Mouse (Mus musculus): ENCODE measurements at regions not wholly inside any gene's neighbourhood (a gene's known extent, or its start where the extent isn't known, plus 50 kb on each side); places are given as distances from the start of the nearest gene placed in this dataset.

DNA sequence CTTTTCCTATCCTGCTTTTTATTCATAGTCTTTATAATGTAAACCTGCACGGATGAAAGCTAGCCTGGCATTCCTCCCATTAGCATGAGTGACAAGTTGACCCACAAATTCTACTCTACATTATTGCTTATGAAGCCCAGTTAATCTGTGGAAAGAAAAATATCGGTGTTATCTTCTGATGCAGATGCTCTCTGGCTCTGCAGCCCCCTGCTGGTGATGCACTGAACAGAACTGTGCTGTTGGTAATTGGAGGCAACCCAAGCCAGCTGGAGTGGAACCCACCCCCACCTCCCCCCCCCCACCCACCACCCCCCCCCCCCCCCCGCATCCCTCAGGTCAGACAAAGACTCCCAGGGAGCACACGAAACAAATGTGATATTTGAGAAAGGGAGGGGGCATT is 143.5 kb downstream of the Ipo8 start:
- Histone ChIP-seq H3K27me3 (ENCODE audit: control insufficient read depth, insufficient read depth, insufficient read length) (no peaks in the 10 kb centered on the region), H3ac (ENCODE audit: control insufficient read depth, insufficient read length) (no peak overlapping the region), H3K4me3 (no peak overlapping the region), H3K36me3 (ENCODE audit: control insufficient read depth, insufficient read depth) (no peaks in the 10 kb centered on the region), H3K4me2 (ENCODE audit: low read depth) (no peak overlapping the region), H3K79me2 (ENCODE audit: control insufficient read depth, insufficient read depth) (no peaks in the 10 kb centered on the region)
- TF ChIP-seq CEBPB (IDR thresholded peaks at IDR 0.05; ENCODE audit: insufficient read depth, poor library complexity, severe bottlenecking) (no peak), MYOD1 (IDR thresholded peaks at IDR 0.05; ENCODE audit: control insufficient read depth in 1 of 3, insufficient read length in 2 of 3, low read depth in 2 of 3) (no peak), SRF (IDR thresholded peaks at IDR 0.05; ENCODE audit: control insufficient read depth, insufficient read length, low read depth) (no peak), USF1 (IDR thresholded peaks at IDR 0.05; ENCODE audit: low read depth) (no peak), MAX (IDR thresholded peaks at IDR 0.05; ENCODE audit: low read depth) (no peak), POLR2A (IDR thresholded peaks at IDR 0.05; ENCODE audit: insufficient read length, low read depth) (no peak), MYOG (IDR thresholded peaks at IDR 0.05; ENCODE audit: control insufficient read depth in 1 of 3, insufficient read depth in 1 of 3, insufficient read length in 2 of 3, low read depth in 2 of 3) (no peak), TCF3 (IDR thresholded peaks at IDR 0.05; ENCODE audit: insufficient read length, low read depth) (no peak), TCF12 (IDR thresholded peaks at IDR 0.05; ENCODE audit: insufficient read depth, poor library complexity, severe bottlenecking) (no peak), E2F4 (IDR thresholded peaks at IDR 0.05; ENCODE audit: insufficient read depth) (no peak), REST (IDR thresholded peaks at IDR 0.05; ENCODE audit: insufficient read depth, insufficient read length) (no peak), POLR2AphosphoS2 (IDR thresholded peaks at IDR 0.05; ENCODE audit: insufficient read length, low read depth) (no peak)

DNA sequence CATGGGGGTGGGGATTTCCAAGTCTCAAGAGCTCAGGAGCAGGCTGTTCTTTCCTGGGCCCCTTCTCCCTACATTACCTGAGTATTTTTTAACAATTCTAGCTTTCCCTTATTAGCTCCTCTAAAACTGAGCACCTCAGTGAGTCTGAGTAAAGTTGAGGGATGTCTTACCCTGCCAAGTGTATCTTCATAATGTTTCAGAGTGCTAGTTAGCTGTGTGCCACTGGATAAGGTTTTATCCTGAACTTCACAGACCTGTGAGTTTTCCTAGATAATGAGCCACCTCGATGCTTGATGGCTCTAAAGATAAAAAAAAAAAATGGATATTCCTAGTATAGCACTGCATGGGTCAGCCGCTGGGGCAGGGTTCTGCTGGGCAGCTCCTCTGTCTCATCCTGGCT is 171.1 kb downstream of the Ipo8 start:
- Histone ChIP-seq H3K4me2 (ENCODE audit: low read depth) (no peak overlapping the region), H3ac (ENCODE audit: control insufficient read depth, insufficient read length) (no peak overlapping the region), H3K4me3 (no peak overlapping the region), H3K36me3 (ENCODE audit: control insufficient read depth, insufficient read depth) (no peaks in the 10 kb centered on the region), H3K79me2 (ENCODE audit: control insufficient read depth, insufficient read depth) (no peaks in the 10 kb centered on the region), H3K27me3 (ENCODE audit: control insufficient read depth, insufficient read depth, insufficient read length) (no peaks in the 10 kb centered on the region)
- TF ChIP-seq CEBPB (IDR thresholded peaks at IDR 0.05; ENCODE audit: insufficient read depth, poor library complexity, severe bottlenecking): no peak
- TF ChIP-seq POLR2A (IDR thresholded peaks at IDR 0.05; ENCODE audit: insufficient read length, low read depth): no peak
- no peak for TF ChIP-seq MYOD1 (IDR thresholded peaks at IDR 0.05; ENCODE audit: control insufficient read depth in 1 of 3, insufficient read length in 2 of 3, low read depth in 2 of 3)
- TF ChIP-seq TCF12 (IDR thresholded peaks at IDR 0.05; ENCODE audit: insufficient read depth, poor library complexity, severe bottlenecking): no peak
- TF ChIP-seq MAX (IDR thresholded peaks at IDR 0.05; ENCODE audit: low read depth): no peak
- no peak for TF ChIP-seq USF1 (IDR thresholded peaks at IDR 0.05; ENCODE audit: low read depth)

DNA sequence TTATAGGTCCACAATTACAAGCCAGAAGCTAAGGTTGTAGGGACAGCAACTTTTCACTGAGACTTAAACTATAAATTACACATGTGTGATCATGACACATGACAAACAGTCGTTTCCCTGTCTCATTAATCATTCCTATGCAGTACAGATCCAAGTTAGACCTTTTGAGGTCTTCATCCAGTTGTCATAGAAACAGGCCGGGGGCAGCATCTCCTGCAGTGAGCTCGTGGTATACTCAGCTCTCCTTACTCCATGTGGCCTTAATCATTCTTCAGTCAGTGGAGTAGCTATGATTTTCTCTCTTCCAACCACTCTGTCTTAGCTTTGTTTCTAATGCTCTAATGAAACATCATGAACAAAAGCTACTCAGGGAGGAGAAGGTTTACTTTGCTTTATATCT is 178.1 kb downstream of the Ipo8 start:
- H3K4me3 ChIP-seq: no peak overlapping the region
- TF ChIP-seq TCF3 (IDR thresholded peaks at IDR 0.05; ENCODE audit: insufficient read length, low read depth): no peak
- no peak for TF ChIP-seq TCF12 (IDR thresholded peaks at IDR 0.05; ENCODE audit: insufficient read depth, poor library complexity, severe bottlenecking)
- TF ChIP-seq USF1 (IDR thresholded peaks at IDR 0.05; ENCODE audit: low read depth): no peak
- TF ChIP-seq SRF (IDR thresholded peaks at IDR 0.05; ENCODE audit: control insufficient read depth, insufficient read length, low read depth): no peak
- no peak for TF ChIP-seq MYOG (IDR thresholded peaks at IDR 0.05; ENCODE audit: control insufficient read depth in 1 of 3, insufficient read depth in 1 of 3, insufficient read length in 2 of 3, low read depth in 2 of 3)
- H3ac ChIP-seq (ENCODE audit: control insufficient read depth, insufficient read length): no peak overlapping the region
- no peak overlapping the region for H3K4me2 ChIP-seq (ENCODE audit: low read depth)
- no peaks in the 10 kb centered on the region for H3K36me3 ChIP-seq (ENCODE audit: control insufficient read depth, insufficient read depth)
- no peaks in the 10 kb centered on the region for H3K27me3 ChIP-seq (ENCODE audit: control insufficient read depth, insufficient read depth, insufficient read length)
- H3K79me2 ChIP-seq (ENCODE audit: control insufficient read depth, insufficient read depth): no peaks in the 10 kb centered on the region

DNA sequence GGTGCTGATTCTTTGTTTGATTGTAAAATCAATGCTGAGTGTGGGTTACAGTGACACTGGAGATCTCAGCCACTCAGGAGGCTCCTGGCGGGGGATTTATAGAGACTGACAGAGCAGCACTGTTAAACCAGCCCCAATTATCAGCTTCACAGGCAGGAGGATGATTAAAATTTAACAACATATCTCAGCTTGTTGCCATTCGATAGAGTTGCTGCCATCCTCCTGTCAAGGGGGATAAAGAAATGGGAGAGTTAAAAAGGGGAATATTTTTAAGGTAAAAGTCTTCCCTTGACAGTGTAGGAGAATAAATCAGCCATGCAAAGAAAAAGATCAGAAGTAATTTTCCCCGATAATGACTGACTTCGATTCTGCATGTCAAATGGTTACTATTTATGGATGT is 178.8 kb downstream of the Ipo8 start:
- Histone ChIP-seq H3ac (ENCODE audit: control insufficient read depth, insufficient read length) (no peak overlapping the region), H3K4me3 (no peak overlapping the region), H3K36me3 (ENCODE audit: control insufficient read depth, insufficient read depth) (no peaks in the 10 kb centered on the region), H3K79me2 (ENCODE audit: control insufficient read depth, insufficient read depth) (no peaks in the 10 kb centered on the region), H3K4me2 (ENCODE audit: low read depth) (no peak overlapping the region), H3K27me3 (ENCODE audit: control insufficient read depth, insufficient read depth, insufficient read length) (no peaks in the 10 kb centered on the region)
- no peak for TF ChIP-seq MYOD1 (IDR thresholded peaks at IDR 0.05; ENCODE audit: control insufficient read depth in 1 of 3, insufficient read length in 2 of 3, low read depth in 2 of 3)
- no peak for TF ChIP-seq TCF12 (IDR thresholded peaks at IDR 0.05; ENCODE audit: insufficient read depth, poor library complexity, severe bottlenecking)
- no peak for TF ChIP-seq REST (IDR thresholded peaks at IDR 0.05; ENCODE audit: insufficient read depth, insufficient read length)
- TF ChIP-seq MAX (IDR thresholded peaks at IDR 0.05; ENCODE audit: low read depth): no peak
- no peak for TF ChIP-seq POLR2AphosphoS2 (IDR thresholded peaks at IDR 0.05; ENCODE audit: insufficient read length, low read depth)
- TF ChIP-seq E2F4 (IDR thresholded peaks at IDR 0.05; ENCODE audit: insufficient read depth): no peak
- no peak for TF ChIP-seq MYOG (IDR thresholded peaks at IDR 0.05; ENCODE audit: control insufficient read depth in 1 of 3, insufficient read depth in 1 of 3, insufficient read length in 2 of 3, low read depth in 2 of 3)
- no peak for TF ChIP-seq USF1 (IDR thresholded peaks at IDR 0.05; ENCODE audit: low read depth)
- TF ChIP-seq SRF (IDR thresholded peaks at IDR 0.05; ENCODE audit: control insufficient read depth, insufficient read length, low read depth): no peak
- no peak for TF ChIP-seq POLR2A (IDR thresholded peaks at IDR 0.05; ENCODE audit: insufficient read length, low read depth)
- TF ChIP-seq CEBPB (IDR thresholded peaks at IDR 0.05; ENCODE audit: insufficient read depth, poor library complexity, severe bottlenecking): no peak
- no peak for TF ChIP-seq TCF3 (IDR thresholded peaks at IDR 0.05; ENCODE audit: insufficient read length, low read depth)
